Mouse (Mus musculus): ENCODE measurements around the gene 1110017D15Rik.

The 1110017D15Rik gene

DNA sequence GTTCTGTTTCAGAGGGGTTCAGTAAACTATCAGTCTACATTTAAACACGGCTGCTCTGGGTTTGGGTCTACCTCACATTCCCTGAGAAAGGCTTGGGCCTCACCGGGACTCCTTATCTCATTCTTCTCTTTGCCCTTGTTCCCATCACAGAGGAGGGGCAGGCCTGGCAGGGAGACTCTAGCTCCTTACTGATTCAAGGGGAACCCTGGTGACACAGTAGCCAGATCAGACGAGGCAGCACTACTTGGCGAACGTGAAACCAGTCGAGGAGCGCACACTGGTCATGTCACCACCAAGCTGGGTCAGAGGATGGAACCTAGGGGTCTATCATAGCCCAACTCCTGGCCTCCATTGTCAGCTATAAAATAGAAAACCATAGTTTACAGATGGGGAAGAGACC, 9.1 kb downstream of the 1110017D15Rik start:
- no peak for DNase-seq

DNA sequence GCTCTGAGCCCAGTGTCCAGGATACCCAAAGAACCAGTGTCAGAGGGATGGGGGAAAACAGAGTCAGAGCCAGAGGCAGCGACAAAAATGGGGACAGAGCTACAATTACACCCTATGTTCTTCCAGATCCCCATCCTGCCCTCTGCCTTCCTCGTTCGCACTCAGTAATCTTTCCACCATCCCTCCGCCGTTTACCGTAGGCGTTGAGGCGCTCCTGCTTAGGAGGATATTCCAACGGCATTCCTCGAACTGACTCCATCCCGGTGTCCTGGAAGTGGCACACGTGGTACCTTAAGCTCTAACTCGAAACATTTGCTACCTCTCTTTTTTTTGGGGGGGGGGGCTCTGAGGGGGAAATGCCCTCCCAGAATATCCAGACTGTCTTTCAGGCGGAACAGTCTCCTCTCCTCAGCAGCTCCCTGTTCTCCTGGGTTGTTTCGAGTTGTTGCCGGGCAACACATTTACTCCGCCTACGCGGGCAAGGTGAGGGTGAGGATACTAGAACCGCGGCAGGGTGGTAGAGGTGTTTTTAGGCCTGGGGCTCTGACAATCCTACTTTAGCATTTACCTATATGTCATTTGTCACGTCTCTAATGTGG, 9.7 kb downstream of the 1110017D15Rik start:
- no peak for DNase-seq

DNA sequence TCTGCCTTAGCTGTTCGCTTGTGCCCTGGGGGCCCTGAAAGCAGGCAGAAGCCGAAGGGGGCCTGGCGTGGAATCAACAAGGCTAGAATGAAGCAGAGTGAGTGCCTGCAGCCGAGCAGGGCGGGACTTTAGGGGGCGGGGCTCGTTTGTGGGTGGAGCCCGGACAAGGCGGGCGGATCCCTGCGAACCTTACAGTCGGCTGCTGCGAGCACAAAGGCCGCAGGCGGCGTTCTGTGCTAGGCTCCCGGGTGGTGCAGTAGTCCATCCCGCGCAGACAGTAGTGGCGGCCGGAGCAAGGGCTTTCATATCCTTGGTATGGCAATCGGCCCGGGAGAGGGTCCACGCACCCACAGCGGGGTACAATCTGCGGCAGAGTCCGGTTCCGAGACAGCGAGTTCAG, 10.2 kb downstream of the 1110017D15Rik start:
- peak; percentile 83 to 90 for DNase-seq

DNA sequence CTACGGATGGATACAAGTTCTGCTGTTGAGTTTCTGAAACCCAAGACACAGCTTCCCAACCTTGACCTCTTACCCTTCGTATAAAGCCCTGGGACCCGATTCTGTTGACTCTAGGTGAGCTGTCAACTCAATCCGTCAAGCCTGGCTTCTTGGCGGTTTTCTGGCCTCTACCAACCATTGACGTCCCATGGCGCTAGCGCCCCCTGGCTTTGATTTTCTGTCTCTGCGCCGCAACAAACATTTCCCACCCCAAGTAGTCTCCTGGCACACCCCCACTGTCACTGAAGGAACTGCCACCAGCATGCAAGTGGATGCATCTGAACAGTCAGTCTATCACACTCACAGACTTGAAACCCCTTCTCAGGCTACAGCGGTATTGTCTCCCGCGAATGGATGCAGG, 11.0 kb downstream of the 1110017D15Rik start:
- peak; percentile 65 to 76 for DNase-seq

DNA sequence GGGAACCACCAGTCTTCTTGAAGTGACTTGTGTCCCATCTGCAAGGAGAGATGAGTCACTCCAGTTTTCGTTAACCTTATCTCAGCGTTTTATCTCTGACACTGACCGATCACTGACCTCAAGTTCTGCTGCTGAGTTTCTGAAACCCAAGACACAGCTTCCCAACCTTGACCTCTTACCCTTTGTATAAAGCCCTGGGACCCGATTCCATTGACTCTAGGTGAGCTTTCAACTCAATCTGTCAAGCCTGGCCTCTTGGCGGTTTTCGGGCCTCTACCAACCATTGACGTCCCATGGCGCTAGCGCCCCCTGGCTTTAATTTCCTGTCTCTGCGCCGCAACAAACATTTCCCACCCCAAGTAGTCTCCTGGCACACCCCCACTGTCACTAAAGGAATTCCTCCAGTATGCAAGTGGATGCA, 12.0 kb downstream of the 1110017D15Rik start:
- DNase-seq = no peak

DNA sequence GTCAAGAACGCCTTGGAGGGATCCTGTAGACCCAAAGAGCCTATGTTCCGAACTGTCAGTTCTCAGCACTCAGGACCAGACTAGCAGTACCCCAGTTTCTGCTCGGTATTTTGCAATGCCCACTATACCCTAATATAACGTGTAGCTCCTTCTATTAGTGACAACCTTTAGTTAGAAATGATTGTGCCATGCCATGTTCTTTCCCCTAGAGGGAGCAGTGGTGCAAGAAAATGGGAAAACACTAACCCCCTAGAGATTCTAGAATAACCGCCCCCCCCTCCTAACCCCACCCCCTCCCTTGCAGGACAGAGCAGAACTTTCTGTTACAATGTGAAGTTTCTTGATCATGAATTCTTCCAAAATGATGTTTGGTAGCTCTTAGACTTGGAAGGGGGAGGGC, 12.8 kb downstream of the 1110017D15Rik start:
- DNase-seq = no peak

DNA sequence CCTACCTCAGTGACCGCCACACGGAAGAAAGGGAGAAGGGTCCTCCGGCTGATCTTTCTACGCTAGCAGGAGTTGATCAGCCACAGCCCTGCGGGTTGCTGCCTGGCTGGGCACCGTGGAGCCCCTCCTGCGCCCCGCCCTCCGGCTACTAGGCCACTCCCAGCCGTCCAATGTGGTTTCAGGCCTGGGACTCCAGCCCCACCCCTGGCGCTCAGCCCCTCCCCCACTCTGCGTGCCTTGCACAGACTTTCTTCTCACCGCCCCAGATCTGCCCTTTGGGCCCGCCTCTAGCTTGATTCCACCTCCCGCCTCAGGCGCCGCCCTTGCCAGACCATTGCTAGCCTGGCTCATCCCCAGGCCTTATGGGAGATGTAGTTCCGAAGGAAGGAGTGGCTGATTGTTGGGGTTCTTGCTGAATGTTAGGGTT, 14.1 kb downstream of the 1110017D15Rik start, which contains the start of gene AI464131:
Gene AI464131 (minus strand): TSS at position 91 of the 427 bp plus-strand sequence.
- DNase-seq = peak; percentile 95 to 99

DNA sequence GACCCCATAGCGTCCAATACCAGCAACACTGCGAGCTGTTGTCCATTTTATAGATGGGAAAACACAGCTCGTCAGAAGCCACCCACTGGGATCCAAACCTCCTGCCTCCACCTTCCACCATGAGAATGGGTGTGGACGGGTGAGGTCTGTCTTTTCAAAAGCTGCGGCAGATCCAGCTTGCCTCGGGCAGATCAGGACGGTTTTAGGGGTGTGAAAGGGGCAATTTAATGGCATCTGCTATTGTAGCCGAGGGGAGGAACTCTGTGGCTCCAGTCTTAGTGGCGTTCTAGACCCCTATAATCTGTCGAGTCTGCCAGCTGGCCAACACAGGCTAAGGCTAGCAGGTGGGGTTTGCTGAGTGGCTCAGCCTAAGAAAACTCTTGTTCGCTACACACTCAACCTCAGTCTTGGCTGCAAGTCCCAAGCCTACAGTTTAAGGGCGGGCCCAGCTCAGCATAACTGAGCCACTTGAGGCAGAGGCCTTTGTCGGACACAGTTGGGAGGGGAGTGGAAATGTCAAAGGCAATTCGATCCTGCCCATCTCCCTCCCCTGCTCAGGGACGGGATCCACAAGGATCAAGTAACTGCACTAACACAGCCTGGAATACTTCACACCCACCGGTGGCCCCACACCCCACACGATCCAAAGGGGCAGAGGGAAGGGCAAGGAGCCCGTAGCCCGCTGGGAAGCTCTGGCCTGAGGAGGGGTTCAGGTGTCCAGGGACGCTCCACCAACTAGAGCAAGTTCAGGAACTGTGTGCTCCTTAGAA, 14.8 kb downstream of the 1110017D15Rik start:
- DNase-seq = no peak

DNA sequence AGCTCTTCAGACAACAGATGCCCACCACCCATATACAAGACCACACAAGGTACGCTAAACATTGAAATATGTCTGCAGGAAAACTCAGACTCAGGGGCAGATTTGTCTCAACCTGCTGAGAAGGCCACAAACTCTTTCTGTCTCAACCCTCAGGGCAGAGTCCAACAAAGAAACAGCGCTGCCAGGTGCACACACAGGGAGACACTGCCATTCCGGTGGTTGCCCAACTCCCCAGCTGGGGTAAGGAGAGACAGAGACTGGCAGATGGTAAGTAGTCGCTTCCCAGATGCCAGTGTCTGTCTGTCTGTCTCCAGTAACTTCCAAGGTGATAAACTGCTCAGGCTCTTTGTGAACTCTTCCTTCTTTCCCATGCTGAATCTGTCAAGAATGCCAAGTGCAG, 16.3 kb downstream of the 1110017D15Rik start:
- no peak for DNase-seq

DNA sequence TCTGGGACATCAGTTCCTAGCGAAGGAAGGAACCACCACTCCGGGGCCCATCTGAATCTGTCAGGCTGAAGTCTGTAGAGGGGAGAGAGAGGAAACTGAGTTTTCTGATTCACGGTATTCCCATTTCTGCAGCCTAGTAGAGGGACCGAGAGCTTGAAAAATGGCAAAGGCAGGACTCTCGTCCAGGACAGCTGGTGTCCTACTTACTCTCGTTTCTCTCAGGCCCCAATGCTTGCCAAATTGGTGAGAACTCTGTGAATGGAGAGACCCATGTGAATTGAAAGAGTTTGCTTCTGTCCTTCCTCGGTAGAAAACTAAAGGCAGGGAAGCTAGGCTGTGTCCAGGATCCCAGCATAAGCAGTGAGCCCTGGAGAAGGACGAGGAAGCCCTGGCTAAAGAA, 17.5 kb downstream of the 1110017D15Rik start:
- no peak for DNase-seq

DNA sequence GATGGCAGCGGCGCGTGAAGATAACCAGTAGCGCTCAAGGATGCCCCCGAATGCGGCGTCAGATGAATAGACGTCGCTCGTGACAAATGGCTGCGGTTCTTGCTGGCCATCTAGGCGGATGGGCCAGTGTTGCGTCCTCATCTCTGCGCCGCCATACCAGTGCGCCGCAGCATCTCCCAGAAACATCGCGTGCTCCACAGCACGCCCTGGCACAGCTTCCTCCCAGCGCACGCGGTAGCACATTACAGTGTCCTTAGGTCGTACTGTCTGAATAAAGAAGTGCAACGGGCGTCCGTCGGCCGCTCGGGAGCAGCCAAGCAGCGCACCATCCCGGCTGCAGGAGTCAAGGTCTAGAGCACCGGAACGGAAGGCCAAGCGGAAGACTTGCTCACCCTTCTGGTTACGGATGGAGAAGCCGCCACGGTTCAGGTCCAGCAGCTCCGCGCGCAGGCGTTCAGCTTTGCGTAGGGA, 18.2 kb downstream of the 1110017D15Rik start:
- peak; percentile 39 to 56 for DNase-seq

DNA sequence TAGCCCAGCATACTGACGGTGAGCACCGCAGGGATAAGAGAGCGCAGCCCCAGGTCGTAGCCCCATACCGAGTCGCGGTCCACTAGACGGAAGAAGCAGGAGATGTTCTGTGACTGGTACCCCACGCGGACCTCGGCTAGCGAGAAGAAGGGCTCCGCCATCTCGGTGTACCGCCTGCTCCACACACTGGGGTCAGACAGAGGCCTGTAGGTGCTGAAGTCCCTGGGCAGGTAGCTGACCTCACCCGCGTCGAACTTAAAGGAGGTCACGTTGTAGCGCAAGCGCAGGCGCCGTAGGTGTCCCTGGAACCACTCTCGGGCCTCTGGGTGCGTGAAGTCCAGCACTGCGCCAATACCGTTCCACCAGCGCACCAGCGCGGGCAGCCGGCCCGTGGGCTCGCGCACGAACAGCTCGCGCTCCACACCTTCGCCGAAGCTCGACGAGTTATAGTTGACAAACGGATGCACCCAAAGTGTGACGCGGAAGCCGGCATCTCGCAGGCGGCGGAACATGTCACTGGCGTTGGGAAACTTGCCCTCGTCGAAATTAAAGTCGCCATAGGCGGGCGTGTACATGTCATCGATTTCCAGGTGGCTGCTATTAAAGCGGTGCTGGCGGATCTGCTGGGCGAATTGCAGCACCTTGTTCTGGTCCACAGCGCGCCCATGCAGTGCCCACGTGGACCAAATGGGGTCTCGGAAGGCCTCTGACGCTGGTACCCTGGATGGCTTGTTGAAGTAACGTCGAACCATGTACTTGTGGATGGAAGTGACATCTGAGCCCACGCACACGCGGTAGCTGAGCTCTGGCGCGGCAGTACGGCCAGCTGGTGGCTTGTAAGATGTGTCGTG, 18.9 kb downstream of the 1110017D15Rik start:
- peak in 1 of 2 experiments; percentile 20 for DNase-seq

DNA sequence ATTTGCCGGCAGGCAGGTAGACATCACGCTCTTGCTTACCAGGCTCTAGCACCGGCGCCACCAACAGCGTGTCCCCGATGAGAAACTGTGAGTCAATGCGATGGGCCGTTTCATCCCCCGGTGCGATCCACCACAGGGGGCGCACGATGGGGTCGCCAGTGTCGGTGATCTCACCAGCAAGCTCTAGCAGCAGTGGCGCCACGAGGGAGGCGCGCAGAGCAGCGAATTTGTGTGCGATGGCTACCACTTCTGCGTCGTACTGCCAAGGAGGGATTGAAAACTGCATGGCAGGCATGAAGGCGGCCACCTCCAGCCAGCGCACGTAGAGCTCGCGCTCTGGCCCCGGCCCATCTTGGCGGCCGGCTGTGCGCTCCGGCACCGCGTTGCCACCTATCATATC, 19.6 kb downstream of the 1110017D15Rik start:
- DNase-seq = peak in 1 of 2 experiments; percentile 30

DNA sequence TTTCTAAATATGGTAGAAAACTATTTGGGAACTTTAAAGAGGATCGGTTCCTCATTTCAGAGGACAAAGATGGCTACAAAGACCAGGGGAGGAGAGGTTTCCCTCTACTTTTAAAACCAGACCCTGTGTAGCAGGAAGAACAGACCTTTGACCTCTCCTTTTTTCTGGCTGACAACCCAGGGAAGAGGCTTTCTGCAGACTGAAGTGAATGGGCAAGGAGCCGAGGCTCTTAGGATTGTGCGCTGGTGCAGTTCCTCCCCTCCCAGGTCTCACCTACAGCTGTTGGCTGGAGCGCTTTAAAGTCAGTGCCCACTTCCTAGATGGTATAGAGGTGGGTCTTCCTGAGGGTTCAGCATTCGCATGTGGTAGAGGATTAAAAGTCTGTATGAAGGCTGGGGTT, 20.1 kb downstream of the 1110017D15Rik start:
- DNase-seq = no peak

DNA sequence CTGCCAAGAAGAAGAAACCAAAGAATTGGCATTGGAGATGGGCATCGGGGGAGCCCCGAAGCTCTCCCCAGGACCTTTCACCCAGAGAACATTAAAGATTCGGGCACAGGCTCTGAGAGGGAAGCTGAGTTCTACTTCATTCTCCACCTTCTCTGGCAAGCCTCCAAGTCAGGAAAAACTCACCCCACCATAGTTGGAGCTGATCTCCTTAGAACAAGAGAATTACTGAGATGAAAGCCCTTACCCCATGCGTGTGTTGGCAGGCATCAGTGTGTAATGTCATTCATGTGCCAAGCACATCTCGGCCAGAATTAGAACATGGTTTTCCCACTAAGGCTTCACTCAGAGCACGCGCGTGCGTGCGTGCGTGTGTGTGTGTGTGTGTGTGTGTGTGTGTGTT, 21.3 kb downstream of the 1110017D15Rik start:
- DNase-seq = no peak

DNA sequence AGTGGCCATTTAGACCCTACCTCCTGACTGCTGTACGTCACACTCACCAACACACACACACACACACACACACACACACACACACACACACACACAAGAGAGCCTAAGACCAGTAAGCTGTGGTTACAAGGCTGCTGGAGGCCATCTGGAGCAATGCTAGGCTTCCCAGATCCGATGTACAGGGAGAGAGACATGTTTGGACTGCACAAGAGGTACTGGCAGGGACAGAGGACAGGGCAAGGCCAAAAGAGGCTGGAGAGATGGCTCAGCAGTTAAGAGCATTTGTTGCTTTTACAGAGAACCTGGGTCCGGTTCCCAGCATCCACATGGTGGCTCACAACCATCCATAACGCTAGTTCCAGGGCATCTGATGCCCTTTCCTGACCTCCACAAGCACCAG, 22.1 kb downstream of the 1110017D15Rik start:
- no peak for DNase-seq

DNA sequence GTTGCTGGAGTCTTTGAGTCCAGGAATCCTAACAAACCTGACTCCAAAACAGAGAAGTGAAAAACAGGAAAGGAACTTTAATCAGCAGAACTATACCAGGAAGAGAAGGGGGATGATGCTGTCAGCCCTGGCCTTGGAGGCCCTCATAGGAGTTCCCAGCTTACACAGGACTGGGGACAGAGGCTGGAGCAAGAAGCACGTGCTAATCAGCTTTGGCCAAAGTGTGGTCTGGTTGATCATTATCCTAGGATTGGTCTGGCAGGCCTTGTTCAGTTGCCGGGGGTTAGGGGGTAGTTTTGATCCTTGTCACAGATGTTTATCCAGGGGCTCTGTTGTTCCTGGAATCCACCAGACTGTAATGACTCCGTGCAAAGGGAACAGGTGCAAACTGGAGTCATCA, 22.8 kb downstream of the 1110017D15Rik start:
- no peak for DNase-seq

DNA sequence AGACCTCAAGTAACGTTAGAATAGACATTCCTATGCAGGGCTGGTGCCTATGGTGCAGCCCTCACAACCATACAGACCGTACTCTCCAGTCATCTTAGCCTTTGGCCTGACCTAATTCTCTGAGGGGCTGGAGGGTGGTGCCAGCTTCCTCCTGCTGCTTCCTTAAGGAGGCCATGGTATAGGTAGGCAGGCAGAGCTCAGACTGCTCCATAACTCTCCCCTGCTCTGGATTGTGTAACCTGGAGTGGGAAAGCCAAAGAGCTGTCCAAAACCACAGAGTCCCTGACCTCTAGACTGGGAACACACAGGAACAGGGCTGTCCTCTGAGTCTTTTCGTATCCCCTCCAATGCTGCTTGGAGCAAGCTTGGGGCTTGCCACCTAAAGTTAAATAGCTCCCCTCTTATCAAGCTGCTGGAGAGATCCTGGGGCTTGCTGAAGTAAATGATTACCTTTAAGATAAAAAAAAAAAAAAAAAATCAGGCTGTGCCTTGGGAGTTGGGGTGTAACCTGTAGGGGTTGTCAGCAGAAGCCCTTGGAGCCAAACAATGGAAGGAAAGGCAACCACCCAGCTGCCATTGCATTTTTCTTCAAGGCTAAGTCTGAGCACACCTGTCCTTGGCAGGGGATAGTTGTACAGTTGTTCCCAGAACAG, 23.5 kb downstream of the 1110017D15Rik start:
- DNase-seq = no peak

DNA sequence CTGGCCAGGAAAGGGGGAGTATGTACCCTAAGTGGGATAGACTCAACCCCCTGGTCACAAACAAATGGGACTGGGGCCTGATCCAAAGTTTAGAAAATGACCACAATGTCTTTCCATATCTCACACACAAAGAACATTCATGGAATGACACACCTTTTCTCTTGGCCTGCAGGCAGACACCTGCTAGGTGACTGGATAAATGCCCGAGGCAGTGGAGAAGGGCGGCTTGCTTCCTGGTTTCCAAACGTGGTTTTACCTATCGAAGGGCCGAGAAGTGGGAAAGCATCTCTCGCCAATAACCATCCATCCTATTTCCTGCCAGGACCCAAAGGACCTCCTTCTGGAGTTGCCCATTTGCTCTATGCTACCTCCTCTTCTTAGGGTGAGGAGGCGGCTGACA, 24.2 kb downstream of the 1110017D15Rik start:
- peak; percentile 53 to 61 for DNase-seq

DNA sequence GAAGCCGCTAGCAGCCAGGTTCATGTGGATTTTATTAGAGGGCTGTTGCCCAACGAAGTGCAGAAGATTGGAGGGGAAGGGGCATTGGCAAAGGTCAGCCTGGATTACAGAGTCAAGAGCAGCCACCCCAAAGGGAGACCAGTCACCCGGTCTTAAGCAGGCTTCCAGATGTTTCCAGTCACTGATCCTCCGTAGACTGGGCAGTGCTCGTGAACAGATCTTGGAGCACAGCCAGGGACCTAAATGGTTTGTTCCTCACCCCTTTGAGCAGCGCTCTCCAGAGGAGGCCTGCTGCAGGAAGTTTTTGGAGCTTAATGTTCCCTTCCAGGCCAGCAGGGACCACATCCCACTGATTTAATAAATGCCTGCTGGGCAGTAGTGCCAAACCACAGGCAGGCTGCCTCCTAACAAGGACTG, 35.5 kb downstream of the 1110017D15Rik start:
- no peak for DNase-seq

DNA sequence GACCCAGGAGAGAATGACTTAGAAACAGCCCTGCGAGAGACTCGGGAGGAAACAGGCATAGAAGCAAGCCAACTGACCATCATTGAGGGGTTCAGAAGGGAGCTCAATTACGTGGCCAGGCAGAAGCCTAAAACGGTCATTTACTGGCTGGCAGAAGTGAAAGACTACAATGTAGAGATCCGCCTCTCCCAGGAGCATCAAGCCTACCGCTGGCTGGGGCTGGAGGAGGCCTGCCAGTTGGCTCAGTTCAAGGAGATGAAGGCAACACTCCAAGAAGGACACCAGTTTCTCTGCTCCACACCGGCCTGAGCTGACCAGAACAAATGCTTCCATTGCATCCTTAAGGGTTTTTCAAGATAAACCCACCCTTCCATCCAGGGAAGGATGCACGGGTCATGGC, 36.9 kb downstream of the 1110017D15Rik start:
- peak; percentile 44 to 48 for DNase-seq

DNA sequence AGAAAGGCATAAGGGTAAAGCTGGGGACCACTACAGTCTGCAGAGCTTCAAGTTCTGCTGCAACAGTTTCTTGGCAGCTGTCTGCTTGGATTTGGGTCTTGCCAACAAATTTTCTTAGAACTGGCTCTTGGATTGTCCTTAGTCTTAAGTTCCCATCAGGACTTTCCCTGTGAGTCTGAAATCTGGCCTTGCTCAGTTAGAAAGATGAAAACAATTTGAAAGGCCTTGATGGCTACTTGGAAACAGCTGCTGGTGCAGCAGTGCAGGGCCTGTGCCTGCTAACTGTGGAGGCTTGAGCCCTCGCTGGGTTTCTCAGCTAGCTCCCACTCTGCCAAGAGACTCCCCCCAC, 37.7 kb downstream of the 1110017D15Rik start:
- DNase-seq = no peak

All from cerebellum, postnatal 25 days (tissue).